Mouse (Mus musculus) brain, embryonic 18.5 days (tissue): ENCODE results near the gene Selenos.
A peak's percentile ranks its signal among the peaks of the same experiment; 100 is the strongest.
"Not testable (repeated sequence)": the region's sequence is repeated elsewhere in the genome, so short reads cannot be mapped to it uniquely, and the experiment has no call there.

ENCODE experiments used
- DNase-seq: peaks from one replicate; pipeline ENCODE4 v3.0.0-alpha.2; 2012; ENCODE audit warnings: low read depth, low spot score

Selenos gene

DNA sequence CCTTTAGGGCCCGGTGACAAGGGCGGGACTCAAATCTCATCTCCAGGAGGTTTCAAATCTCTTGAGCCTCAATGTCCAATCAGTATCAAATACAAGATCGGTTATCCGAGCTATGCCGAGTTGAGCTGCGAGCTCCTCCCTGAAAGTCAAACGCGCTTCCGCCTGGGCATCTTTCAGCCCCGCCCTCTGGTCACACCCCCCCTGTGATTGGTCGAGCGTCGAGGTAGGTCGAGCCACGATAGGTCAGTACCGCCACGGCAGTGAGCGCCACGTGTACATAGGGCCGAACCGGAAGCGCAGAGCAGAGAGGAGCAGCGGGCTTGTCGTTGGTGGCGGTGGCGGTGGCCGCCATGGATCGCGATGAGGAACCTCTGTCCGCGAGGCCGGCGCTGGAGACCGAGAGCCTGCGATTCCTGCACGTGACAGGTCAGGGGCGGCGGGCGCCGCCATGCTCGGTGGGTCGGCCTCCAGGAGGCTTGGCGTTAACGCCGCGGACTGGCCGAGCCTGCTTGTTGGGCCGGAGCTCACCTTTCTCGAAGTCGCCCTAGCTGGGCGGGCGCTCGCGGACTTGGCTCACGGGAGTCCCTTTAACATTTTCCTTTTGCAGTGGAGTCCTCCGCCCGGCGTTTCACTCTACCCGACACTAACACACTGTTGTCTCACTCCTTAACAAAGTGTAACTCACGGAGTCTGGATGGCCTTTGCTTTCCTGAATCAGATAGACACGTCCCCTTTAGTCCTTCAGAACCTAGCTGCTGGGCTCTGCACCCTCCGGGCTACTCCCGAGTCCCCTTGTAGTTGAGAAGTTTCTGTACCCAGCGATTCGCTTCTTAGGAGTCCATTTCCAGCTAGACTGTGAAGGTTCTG, at the start of gene Selenos:
Gene Selenos (plus strand): TSS at position 286 of the 867 bp plus-strand sequence.
- peak; percentile 95 for DNase-seq

DNA sequence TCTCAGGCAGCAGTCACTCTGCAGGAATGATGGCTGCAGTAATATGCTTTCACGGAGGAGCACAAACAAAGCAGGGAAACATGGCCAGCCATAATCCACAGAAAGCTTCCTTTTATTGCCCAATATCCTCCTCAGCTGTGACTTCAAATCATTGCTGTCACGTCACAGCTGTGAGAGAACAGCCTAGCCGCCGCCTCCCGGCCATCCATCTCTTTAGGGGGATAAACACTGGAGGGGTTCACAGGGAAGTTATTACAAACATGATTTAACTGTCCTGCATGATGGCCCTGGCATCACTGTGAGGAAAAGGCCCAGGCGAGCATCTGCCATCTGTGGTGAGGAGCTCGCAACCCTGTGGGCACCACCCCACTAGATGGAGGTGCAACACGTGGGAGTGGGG, 42.6 kb upstream of the Selenos start:
- DNase-seq: no peak

DNA sequence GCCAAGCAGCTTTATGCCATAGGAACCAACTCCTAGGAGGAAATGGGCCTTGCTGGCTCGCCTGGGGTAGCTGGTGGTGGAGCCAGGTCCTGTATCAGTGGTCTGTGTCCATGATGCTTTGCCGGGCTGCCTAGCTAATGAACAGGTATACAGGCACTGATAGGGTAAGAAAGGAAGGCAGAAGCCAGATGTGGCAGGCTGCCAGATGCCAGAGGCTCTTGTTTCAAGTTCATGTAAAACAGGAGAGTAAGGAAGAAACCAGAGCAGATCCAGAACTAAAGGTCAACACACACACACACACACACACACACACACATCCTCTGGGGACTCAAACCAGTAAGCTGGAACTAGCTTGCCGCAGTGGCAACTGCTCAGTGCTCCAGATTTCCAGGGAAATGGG, 41.2 kb upstream of the Selenos start:
- no peak for DNase-seq

DNA sequence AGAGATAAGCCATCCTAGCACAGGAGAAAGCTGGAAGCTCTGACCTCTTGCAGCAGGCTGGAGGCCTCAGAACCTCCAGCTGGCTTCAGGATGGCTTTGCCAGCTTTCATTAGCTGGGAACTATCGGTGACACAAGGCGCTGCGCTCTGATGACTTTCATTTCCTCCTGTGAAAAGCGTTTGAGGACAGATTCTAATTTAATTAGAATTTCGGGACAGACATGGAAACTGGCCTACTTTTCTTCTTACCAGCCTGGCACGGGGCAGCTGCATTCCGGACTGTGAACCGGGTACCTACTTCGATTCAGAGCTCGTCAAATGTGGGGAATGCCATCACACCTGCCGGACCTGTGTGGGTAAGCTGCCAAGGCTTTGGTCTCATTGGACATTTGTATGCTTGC, 40.7 kb upstream of the Selenos start:
- no peak for DNase-seq

DNA sequence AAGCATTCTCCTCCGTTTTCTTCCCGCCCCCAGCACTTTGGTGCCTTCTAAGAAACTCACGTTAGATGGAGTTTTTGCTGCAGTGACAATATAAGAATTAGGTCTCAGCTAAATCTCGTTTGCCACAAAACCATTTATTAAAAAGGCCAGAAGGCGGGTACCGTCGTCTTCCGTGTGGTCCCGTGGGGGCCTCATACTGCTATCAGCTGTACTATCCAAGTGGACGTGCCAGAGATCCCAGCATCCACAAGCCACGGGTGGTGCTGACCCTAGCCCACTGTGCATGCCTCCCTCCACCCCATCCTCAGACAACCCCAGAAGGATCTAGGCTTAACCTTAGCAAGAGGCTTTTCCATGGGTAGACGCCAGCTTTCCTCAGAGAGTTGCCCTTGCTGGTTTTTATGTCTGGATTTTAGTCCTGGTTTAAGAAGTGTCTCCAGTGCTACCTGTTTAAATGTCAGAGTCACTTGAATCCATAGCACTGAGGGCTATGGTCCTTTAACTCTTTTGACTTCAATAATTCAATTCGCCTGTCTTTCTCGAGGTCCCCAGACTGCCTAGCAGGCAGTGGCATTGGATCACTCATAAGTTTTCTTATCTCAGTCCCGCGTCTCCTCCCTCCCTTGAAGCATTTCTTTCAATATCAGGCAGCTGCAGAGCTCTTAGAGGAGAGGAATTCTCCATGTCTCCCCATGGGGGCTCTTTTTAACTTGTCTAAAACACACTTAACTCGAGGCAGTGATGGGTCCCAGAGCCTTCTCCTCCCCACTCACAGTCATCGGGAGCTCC, 39.2 kb upstream of the Selenos start:
- DNase-seq: no peak

DNA sequence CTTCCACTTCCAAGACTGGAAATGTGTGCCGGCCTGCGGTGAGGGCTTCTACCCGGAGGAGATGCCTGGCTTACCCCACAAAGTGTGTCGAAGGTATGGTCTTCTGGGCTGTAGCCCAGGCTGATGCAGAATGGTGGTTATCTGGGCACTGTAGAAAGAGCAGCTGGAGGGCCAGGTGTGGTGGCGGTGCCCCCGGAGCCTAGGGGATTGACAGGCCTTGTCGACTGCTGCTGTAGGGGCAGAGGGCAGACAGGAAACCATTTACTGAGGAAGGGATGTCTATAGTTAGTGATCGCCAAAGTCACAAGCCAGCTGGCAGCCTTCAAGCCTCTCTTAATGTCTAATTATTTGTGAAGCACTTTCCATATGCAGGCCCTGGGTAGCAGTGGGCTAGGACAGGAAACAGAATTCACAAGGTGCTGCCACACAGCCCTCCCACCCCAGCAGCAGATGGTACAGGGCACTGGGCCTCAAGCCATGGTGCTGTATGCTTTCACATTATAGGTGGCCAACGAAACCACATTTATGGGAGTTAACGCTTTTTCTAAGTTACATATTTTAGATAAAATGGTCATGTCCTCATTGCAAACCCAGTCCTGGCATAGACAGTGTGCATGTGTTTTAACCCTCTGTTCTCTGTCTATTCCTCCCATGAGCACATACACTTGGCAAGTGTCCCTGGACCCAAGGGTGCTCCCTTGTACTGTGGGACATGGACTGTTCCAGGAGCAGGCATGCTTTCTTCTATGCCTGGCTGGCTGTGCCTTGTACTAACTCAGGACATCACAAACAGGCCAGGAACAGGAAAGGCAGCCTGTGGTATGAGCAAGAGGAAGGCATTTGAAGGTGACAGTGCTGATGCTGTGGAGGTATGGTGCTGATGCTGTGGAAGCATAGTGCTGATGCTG, 35.6 kb upstream of the Selenos start, which contains the start of gene Gm45213:
Gene Gm45213 (plus strand): TSS at position 51 of the 908 bp plus-strand sequence.
- no peak for DNase-seq

DNA sequence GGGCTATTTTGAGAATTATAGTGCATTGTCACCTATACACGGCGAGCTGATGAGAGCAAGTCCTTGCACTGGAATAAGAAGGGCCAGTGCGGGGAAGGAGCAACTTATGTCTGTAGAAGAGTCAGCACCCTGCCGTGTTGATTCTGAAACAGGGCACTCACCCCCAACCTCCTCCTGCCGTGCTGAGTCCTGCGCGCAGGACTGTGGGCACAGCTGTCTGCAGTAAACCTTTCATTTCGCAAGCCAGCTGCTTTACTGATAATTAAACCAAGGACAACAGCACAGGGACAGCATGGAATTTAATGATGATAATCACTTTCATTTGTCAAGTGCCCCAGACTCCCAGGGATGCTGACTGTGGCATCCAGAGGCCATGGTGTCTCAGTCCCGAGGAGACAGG, 34.8 kb upstream of the Selenos start:
- DNase-seq: no peak

DNA sequence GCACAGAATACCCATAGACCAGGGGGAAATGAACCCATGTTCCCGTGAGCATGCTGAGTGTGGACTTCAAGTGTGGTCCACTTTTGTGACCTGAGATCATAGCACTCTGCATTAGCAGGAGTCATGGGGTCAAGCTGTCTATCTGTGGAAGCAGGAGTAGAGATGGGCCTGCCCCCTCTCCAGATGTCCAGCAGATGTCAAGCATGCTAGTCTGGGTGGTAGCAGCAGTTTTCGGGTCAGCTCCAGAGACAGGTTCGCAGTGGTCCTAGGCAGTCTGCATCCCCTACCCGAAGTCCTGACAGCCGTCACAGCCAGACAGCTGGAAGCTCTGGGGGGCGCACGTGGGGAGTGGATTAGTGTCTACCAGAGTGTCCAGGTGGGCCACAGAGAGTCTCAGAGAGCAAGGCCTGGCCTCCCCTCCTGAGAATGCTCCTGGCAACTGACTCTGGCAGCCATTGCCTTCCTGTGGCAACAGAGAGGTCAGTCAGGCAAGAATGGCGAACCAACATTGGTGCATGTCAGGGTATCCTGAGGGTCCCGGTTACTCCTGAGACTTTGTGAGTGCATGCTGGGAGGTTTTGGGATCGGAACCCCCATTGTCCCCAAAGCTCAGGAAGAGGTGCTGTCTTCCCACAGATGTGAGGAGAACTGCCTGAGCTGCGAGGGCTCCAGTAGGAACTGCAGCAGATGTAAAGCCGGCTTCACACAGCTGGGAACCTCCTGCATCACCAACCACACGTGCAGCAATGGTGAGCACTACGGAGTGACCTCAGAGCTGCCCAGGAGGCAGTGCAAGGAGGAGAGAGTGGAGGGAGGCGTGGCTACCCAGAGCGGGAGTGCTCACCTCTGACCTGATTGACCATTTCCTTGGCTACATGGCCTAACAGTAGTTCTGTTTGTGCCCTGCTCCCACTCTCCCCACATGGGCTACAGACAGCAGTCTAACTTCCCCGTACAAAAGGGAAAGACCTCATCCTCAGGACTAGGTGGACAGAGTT, 32.2 kb upstream of the Selenos start:
- DNase-seq: no peak

DNA sequence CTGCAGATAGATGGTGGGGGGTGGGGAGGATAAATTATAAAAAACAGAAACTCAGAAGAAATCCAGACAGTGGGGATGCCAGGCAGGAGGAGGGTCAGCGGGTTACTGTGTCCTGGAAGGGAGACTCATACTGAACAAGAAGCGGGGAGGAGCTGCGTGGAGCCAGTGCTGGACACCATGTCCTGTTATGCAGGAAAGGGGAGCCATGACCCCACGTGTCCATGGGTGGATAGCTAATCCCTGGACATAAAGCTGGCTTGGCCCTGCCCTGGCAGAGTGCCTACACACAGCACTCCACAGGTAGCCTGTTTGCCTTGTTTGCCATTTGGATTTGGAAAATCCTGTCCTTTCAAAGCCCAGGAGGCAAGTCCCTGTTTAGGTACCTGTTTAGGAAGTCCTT, 31.5 kb upstream of the Selenos start:
- no peak for DNase-seq

DNA sequence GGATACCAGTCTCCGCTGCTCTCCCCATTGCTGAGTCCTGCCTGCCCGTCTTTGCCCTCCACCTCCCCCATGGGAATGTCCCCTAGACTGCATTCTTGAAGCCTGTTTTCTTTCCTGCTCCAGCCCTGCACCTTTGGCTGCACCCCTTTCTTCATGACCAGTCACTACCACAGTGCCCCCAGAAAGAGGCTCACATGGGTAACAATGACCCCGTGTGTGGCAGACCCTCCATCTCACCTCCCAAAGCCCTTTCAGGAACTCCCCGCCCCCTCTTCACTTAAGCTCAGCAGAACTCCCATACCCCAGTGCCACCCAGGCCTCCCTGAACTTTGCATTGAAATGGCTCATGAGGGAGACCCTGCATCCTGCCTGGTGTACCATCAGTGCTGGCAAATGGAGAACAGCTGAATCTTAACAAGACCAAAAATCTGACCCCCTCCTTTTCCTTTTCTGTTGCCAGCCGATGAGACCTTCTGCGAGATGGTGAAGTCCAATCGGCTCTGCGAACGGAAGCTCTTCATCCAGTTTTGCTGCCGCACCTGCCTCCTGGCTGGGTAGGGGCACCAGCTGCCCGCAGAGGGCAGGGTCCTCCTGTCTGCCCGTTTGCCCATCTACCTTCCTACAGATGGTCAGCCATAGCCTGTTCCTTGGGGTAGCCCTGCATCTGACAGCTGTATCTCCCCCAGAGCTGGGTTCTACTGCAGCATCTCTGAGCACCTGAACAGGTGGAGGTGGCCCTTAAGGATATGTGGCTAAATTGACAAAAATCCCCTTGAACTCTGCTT, 30.8 kb upstream of the Selenos start:
- no peak for DNase-seq

DNA sequence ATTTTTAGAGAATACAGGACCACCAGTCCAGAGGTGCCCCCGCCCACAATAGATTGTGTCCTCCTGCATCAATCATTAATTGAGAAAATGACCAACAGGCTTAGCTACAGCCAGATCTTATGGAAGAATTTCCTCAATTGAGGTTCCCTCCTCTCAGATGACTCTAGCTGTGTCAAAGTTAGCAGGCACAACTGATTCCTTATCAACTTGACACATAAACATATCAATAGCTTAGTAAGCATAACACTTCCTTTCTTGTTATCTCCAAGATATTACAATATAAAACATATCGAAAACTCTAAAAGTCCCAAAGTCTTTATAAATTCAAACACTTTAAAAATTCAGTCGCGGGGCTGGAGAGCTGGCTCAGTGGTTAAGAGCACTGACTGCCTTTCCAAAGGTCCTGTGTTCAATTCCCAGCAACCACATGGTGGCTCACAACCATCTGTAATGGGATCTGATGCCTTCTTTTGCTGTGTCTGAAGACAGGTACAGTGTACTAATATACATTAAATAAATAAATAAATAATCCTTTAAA, 25.4 kb upstream of the Selenos start:
- no peak for DNase-seq

DNA sequence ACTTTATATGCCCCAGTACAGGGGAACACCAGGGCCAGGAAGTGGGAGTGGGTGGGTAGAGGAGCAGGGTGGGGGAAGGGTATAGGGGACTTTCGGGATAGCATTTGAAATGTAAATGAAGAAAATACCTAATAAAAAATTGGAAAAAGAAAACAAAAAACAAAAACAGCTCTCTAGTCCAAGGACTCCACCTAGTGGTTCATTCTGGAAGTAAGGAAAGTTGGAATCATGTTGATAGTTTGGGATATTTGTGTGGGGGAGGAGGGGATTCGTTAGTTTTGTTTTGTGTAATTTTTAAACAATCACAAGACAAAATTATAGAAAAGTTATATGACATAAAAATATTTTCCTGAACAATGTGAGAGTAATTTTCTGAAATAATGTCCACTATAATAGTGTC, 24.1 kb upstream of the Selenos start:
- not testable (repeated sequence) for DNase-seq

DNA sequence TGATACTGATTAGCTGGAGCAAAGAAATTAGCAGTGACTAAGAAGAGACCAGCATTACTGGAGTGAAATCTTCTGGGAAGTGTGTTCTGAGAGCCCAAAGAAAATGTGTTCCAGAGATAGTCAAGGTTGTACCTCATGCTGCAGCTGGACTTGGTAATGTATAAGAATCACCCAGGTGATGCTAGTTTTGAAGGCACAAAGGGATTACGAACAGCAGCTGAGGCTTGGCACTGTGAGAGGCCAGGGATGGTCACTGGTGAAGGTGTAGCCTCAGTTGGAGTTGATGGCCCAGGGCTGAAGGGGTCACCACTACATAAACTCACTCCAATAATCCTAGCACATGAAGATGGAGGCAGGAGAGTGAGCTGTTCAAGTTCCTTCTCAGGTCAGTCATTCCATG, 20.7 kb upstream of the Selenos start, which contains the start of gene Snrpa1:
Gene Snrpa1 (plus strand): TSS at position 301 of the 400 bp plus-strand sequence.
- no peak for DNase-seq

DNA sequence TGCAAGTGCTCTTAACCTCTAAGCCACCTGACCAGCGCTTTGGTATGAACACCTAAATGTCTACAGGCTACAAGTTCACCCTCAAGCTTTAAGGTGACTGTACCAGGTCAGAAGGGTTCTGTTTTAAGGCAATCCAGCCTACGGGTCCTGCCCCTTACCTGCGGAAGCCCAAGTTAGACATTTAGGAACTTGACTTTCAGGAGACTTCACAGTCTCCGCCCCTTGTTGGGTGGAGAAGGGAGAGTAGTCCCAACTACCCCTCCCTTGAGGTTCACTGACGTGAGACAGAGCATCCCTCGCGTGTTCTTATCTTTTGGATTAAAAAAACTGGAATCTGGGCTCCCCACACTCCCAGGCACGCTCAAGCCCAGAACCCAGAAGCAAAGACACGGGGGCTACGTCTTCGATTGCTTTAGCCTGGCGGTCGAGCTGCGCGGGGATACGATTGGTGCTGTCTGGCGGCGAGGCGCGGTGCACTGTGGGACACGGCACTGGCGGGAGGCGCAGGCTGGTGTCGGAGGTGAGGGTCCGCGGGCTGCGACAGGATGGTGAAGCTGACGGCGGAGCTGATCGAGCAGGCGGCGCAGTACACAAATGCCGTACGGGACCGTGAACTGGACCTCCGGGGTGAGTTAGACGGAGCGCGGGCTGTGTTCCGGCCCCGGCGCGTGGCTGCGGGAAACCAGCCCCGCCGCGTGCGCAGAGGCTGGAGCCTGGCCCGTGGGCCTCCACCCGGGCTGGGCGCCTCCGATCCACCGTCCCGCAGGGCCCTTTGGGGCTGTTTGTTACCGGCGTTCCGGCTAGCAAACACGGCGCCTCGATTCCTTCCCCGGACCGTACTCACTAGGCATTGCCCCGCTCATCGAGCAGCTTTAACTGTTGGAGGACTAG, 19.1 kb upstream of the Selenos start:
- DNase-seq: peak; percentile 72

DNA sequence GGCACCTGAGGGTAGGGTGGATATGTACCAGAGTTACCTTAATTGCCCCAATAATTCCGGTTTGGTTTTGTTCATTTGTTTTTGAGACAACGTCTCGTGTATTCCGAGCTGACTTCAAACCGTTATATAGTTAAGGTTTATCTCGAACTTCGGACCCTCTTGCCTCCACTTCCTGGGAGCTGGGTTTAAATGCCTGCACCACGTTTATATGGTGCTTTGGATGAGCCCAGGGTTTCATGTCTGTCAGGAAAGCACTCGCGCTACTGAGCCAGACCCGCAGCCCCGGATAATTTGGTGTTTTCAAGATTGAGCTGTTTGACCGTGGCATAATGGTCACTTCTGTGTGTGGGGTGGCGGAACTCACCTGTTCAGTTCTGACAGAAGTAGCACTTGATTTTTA, 18.4 kb upstream of the Selenos start:
- DNase-seq: no peak

DNA sequence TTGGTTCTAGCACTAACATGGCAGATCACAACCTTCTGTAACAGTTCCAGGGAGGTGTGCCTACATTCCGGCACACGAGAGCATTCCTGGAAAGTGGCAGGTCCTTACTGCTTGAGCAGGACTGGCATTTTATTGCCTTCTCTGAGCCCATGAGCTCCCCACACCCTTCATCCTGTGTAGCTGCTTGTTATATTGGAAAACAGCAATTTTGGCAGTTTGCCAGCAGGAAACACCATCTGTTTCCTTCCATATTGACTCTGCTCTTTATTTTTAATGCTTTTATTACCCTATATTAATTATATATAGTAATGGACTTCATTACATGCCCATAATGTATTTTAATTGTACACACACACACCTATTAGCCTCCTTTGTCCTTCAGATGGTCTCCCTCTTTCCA, 3.0 kb upstream of the Selenos start:
- no peak for DNase-seq

DNA sequence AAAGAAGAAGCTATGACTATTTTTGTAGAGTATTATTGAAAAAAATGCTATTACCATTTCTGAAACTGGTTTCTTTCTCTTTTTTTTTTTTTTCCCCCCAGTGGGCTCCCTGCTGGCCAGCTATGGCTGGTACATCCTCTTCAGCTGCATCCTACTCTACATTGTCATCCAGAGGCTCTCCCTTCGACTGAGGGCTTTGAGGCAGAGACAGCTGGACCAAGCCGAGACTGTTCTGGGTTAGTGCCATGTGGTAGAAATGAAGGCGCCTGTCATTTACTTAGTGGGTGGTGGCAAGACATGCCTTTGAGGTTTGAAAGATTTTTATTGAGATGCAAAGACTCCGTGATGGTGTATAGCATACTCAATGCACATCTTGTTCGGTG, 773 bp downstream of the Selenos start:
- no peak for DNase-seq

DNA sequence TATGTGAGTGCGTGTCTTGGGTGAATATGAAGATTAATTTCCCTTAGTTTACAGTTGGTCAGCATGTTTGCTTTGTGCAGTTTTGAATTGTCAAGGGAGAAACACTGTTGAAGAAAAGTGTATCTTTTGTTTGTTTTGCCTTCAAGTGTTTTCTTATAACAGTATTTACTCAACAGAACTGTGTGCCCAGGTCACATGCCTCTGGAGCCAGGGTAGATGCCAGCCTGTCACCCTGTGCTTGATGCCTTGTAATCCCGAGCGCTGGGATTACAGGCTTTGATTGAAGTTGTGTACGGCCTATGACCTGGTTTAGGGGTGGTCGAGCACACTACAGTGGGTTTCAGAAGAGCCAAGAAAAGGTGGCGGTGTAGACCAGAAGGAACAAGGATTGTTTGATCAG, 4.3 kb downstream of the Selenos start:
- DNase-seq: no peak
